Mouse (Mus musculus) ES-E14 (cell line): ENCODE measurements around the gene Sox18.

Experiments used
- HCFC1 ChIP-seq: IDR thresholded peaks from 2 replicates; pipeline ENCODE4 v1.6.1; 2012; ENCODE audit warnings: low read length, inconsistent platforms, borderline replicate concordance; ENCODE audit not compliant: insufficient read depth
- ZC3H11A ChIP-seq: IDR thresholded peaks from 2 replicates; pipeline ENCODE4 v1.6.1; 2012; ENCODE audit warnings: low read depth, mild to moderate bottlenecking, inconsistent platforms, low read length, borderline replicate concordance

- TF ChIP-seq ZC3H11A (no peak), HCFC1 (no peak)
Observed at GRCm38 (mm10) chr2:181677096-181677754, 5.8 kb upstream of the Sox18 start.
